Mouse (Mus musculus) A20 (cell line): ENCODE measurements around the gene Pstk.
"Not testable (repeated sequence)": the region's sequence is repeated elsewhere in the genome, so short reads cannot be mapped to it uniquely, and the experiment has no call there.

Source experiments
- DNase-seq: peaks from one replicate; pipeline ENCODE4 v3.0.0-alpha.2; 2011; ENCODE audit warnings: low read depth, low spot score

Pstk gene

DNA sequence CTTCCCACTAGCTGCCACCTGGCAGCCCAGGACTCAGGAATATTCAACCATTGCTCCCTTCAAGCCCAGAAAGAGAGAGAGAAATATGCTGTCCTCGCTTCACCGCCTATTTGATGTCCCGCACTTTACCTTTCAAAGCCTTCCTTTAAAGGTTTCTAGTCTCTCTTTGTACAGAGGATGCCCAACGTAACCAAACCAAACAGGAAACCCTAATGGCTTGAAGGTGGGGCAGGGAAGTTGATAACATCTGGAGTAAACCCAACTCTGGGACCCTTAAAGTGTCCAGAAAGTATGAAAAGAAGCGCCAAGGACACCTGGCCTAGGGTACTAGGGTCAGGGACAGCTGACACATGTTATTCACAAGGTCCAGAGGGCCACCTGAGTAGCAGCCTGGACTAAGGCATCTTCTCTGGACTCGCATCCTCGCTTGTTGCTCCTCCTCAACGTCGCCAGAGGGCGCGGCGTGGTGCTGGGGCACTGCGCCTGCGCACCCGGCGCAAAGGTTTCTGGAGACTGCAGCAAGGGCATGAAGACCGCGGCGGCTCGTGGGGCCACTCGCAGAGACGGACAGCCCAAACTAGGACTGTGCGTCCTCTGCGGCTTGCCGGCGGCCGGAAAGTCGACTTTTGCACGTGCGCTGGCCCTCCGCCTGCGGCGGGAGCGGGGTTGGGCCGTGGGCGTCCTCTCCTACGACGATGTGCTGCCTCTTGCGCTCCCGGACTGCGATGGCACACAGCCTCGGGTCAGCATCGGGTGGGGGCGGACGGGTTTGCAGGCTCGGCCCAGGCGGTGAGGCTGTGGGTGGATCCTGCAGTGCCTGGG is at the start of gene Pstk:
Gene Pstk (plus strand): TSS at position 494 of the 822 bp plus-strand sequence.
- peak; percentile 93 for DNase-seq

GRCm38 (mm10) chr7:131322192-131322591 is 48.7 kb upstream of the Pstk start, which contains the start of gene Cuzd1:
Cuzd1 (minus strand) TSS chr7:131322292.
- DNase-seq = no peak

GRCm38 (mm10) chr7:131327054-131327453 is 43.9 kb upstream of the Pstk start:
- DNase-seq = peak; percentile 29

- no peak for DNase-seq
These were observed 41.5 kb upstream of the Pstk start, which contains the start of gene Fam24b for GRCm38 (mm10) chr7:131329416-131329815. Fam24b (minus strand) TSS chr7:131329516.

DNA sequence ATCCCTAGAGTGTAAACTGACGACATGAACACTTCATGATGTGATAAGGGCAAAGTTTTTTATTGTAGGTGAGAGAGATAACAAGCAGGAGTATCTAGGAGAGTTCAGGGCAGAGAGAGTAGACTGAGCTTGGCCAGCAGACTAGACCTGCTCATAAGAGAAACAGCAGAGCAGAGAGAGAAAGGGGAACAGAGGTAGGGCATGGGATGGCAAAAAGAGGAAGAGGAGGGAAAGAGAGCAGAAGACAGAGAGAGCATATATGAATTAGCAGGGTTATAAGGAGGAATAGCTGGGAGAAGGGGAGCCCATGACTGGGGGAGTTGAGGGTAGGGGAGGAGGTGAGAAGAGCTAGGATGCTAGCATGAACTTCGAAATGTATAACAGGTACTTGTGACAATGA is 39.3 kb upstream of the Pstk start:
- DNase-seq = peak; percentile 25

DNA sequence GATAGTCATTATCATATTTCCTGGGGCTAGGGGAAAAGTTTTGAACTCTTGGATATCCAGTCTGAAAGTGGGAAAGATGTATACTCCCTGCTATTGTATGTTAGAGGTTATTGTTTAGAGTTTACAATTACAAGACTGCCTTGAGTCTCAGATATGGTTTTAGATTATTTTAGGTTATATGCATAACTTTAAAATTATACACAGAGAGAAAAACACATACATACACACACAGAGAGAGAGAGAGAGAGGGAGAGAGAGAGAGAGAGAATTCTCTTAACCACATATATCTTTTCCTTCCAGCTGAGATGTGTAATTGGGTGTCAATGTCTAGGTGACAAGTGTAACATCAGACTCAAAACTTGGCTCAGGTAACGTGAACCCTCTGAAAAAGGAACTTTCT is 37.4 kb upstream of the Pstk start, which contains the start of gene Fam24a:
Gene Fam24a (plus strand): TSS at position 301 of the 400 bp plus-strand sequence.
- no peak for DNase-seq

DNA sequence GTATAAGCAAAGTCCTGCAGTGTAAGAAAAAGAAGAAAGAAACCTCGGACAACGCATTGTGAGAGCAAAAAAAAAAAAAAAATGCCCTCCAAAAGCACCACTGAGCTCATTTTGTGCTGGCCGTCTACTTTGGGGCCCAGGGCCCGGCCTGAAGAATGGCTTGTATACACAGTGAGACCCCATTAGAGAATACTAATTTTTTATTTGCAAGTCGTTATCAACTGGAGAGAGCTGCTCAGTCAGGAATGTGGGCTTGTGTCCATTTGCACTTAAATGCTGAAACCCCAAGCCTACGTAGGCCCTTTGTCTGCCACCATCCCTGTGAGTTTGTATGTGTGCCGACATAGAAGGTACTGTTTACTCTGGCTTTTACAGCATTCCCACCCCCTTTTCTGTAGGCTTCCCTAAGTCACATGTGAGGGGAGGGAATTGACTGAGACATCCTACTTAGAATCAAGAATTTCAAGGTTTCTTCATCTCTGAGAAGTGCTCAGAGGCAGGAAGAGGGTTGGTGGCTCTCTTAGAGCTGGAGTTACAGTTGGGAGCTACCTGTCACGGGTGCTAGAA is 33.4 kb upstream of the Pstk start:
- DNase-seq = no peak

- no peak for DNase-seq
These were observed 24.9 kb upstream of the Pstk start for GRCm38 (mm10) chr7:131345856-131346541.

- no peak for DNase-seq
These were observed 14.8 kb upstream of the Pstk start for GRCm38 (mm10) chr7:131356105-131356504.

DNA sequence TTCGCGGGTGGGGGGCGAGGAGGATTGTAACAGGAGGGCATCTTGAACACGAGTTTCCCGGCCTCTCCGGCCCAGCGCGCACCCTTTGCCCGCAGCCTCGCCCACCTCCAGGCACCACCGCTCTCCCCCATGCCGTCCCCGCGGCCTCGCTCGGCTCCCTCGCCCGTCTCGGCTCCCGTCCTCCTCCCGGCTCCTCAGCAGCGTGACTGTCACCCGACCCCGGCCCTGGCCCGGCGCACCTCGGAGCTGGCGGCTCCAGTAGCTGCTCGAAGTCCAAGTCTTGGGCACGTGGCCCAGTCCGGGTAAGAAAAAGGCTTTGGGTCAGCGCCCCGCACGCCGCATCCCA is 8.7 kb upstream of the Pstk start:
- no peak for DNase-seq

- DNase-seq = peak; percentile 95
These were observed 8.2 kb upstream of the Pstk start, which contains the start of gene 2310057M21Rik for GRCm38 (mm10) chr7:131362615-131363300. 2310057M21Rik (minus strand) TSS chr7:131362759.

GRCm38 (mm10) chr7:131364131-131364530 is 6.8 kb upstream of the Pstk start:
- DNase-seq = no peak

DNA sequence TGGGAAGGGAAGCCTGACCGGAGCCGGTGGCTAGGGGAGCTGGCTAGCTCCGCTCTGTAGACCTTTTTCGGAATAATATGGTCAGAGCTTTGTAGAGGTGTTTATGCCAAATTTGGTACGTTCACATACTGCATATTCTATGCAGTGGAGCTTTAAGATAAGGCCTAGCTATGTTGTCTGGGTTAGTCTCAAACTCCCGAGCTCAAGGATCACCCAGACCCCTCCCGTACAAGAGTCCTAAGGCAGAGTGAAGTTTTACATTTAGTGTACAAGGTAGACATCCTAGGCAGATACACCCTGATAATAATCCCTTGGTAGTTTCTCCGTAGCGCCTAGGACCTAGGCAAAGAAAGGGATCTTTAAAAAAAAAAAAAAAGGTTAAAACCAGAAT is 524 bp downstream of the Pstk start:
- no peak for DNase-seq

GRCm38 (mm10) chr7:131371880-131372651 is 1.1 kb downstream of the Pstk start:
- DNase-seq = peak; percentile 52

GRCm38 (mm10) chr7:131391761-131392160 is 20.8 kb downstream of the Pstk start:
- DNase-seq = not testable (repeated sequence)

DNA sequence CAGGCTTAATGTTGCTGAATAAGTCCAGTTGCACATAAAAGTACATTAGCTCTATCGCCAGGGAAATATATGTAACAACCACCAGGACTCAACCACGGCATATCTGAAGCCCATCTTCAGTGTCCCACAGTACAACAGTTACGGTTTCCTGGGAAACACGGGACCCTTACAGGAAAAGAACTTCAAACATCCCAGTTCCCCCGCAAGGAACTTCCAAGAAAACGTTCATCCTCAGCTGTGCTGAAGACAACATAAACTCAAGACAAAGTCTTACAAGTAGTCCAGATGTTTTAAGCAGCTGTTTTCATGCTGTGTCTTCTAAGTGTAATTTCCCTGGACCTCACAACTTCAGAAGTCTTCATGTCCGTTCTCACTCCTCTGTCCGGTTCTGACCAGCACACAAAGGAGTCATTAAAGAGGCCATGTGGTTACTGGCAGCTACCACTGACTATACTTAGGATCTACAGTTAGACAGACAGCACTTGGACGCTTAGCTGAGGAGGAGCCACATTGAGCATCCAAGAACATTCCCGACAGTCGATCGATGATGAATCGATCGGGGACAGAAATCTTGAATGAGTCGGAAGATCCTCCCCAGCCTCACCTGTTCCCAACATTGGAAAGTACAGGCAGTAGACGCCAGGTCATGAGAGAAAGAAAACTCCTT is 38.5 kb downstream of the Pstk start:
- no peak for DNase-seq

DNA sequence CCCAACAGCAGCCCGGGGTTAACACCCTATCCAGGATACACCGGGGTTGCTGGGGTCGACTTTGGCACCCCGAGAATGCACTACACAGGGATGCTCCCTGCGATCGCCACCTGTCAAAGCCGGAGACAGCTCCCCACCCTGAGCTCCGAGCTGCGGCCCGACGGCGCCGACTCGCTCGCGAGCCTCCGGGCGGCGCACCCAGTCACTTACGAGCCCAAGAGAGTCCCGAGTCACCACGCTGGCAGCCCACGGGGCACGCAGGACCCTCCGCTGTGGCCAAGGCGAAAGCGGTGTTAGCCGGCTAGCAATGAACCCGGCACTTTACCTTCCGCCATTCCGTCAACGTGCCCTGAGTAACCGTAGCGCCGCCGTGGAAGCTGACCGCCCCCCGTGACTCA is 39.0 kb downstream of the Pstk start:
- no peak for DNase-seq

- peak; percentile 97 for DNase-seq
These were observed 39.6 kb downstream of the Pstk start, which contains the start of the genes Ikzf5 and Acadsb for GRCm38 (mm10) chr7:131410416-131411058. Ikzf5 (minus strand) TSS chr7:131410521. Acadsb (plus strand) TSS chr7:131410601.

DNA sequence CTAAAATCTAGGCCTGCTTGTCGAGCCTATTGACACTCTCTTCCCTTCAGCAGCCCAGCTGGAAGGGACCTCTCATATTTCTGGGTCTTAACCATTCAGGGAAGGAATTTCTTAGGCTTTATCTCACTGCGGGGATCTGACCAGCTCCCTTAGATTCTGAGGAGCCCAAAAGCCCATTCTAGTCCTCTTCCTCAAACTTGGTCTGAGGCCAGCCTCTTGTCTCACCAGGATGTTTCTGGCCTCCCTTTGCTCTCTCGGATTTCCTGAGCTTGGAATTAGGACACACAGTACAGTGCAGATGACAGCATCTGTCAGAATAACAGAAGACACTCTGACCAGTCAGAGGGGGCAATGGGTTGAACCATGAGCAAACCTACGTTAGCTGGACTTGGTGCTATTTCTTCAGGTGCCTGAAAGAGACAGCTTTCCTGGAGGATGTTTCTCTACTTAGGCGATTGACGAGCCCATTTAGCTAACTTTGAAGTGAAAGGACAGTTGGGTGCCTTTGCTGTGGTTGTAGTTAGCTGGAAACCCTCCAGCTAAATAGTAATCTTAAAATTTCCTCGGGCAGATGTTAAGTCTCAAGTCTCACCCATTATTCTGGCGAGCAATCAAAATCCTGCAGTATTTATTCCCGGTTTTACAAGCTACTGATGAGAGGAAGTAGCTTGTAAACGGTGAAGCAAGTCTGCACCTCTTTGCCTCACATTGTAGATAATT is 40.4 kb downstream of the Pstk start:
- DNase-seq = peak; percentile 8
